Mouse (Mus musculus) cortical plate, adult 2 months (tissue): ENCODE measurements around the gene Atp1a4.

Experiments
- CTCF ChIP-seq: fragments of 200-500 bp; IDR thresholded peaks from 2 replicates; pipeline ENCODE4 v1.5.1; 2011; ENCODE audit warnings: mild to moderate bottlenecking, control low read depth, low read length; ENCODE audit not compliant: insufficient read depth; ENCODE audit errors: extremely low read depth
- POLR2A ChIP-seq: fragments of 200-500 bp; IDR thresholded peaks from 2 replicates; pipeline ENCODE4 v1.6.1; 2011; ENCODE audit warnings: mild to moderate bottlenecking, low read length, control low read depth; ENCODE audit not compliant: insufficient read depth; ENCODE audit errors: extremely low read depth

DNA sequence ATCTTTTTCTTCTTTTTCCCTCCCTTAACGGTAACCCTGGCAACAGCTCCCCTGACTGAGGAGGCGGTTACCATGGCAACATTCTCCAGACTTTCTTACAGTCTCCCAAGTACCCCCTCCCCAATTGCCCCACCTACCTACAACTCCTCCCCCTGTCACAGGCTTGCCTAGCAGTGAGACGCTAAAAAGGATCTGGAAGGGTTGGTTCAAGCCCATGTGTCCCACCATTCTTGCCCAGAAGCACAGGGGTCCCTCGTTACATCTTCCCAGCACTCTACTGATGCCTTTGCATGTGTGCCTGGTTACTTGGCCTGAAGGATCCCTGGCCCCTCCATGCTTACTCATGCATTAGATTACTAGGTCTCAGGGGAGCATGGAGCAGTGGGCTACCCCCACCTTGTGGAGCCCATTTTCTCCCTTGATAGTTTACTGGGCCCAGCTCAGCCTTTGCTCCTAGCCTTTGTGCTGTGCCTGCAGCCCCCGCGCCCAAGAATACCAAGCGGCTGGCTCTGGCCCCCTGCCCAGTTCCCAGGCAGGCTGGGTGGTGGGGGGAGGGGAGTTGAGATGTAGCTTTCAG, 57.3 kb downstream of the Atp1a4 start:
- TF ChIP-seq CTCF (no peak), POLR2A (no peak; the same call in 1 of the 2 replicates)
